Mouse (Mus musculus): ENCODE data around the gene Slit3.

- no peak for TF ChIP-seq GATA1 (IDR thresholded peaks at IDR 0.05; ENCODE audit: low read length)
- TF ChIP-seq TAL1 (IDR thresholded peaks at IDR 0.05; ENCODE audit: low read length), result no peak
These were observed 266.8 kb downstream of the Slit3 start for GRCm38 (mm10) chr11:35387826-35388225.
